ENCODE assay signal across 27 mouse cellular contexts in genomic region chr6:30416126-30416525, GRCm38 (mm10). TPM values are rescaled to one million over a fixed set of nuclear protein-coding genes. Genes with fewer than 3 reads are reported as not detected.
A peak's percentile ranks its signal among the peaks of the same experiment; 100 is the strongest.
DNase-seq lines count a peak whose midpoint lies in the region; ATAC-seq and TF ChIP-seq lines count a peak whose summit lies in the region.
"Had no signal": no experiment of that assay in that cellular context is flagged by ENCODE, and none has a peak within 500 bp of the region (broad histone marks: within the 10 kb centered on the region; RNA-seq: fewer than 3 reads in every experiment).

No protein-coding gene starts in this region.

- TF ChIP-seq CTCF in kidney, postnatal 0 days (IDR thresholded peaks at IDR 0.05; ENCODE audit: low read depth): 0 out of 2 replicates have a peak, but pooled peaks have one; percentile 10
- peak; percentile 32 for TF ChIP-seq CTCF in stomach, postnatal 0 days (IDR thresholded peaks at IDR 0.05; ENCODE audit: low read depth)

- ATAC-seq in kidney, postnatal 0 days (replicated peaks; ENCODE audit: low FRiP score, low read depth): no peak
- ATAC-seq in midbrain, embryonic 11.5 days (ENCODE audit: low FRiP score): no peak
- no peak for ATAC-seq in stomach, postnatal 0 days (ENCODE audit: low FRiP score, low TSS enrichment)
- ATAC-seq: forebrain, embryonic 15.5 days; hindbrain, embryonic 16.5 days had no signal

- no peak for DNase-seq in kidney, postnatal 0 days (ENCODE audit: low spot score)
- DNase-seq in kidney, adult 18-20 months: no peak
- peak; percentile 73 for DNase-seq in midbrain, embryonic 11.5 days (ENCODE audit: low spot score, missing footprints)
- DNase-seq in midbrain, embryonic 10.5 days (ENCODE audit: low spot score): no peak
- no peak for DNase-seq in ES-E14 (ENCODE audit: low read depth, low spot score)
- DNase-seq in stomach, postnatal 0 days (ENCODE audit: low spot score): no peak
- DNase-seq in urinary bladder, postnatal 4 days (ENCODE audit: low spot score in 2 of 2): no peak
- DNase-seq: adrenal gland, postnatal 14 days; cerebellum, adult 11 months; cerebellum, adult 9-10 months; cerebellum, postnatal 36 days; gastrocnemius, postnatal 36 days; heart, adult 2 months; kidney, adult 2 months; kidney, postnatal 4 days; layer of hippocampus, adult 9-11 months; liver; lung, adult 18-20 months; lung, postnatal 10 days; retina, postnatal 1 day; right cerebral cortex, postnatal 25 days; thymus, postnatal 25 days had no signal

- in situ Hi-C loops in ES-E14 (cut with MboI; ENCODE audit: low sequenced_read_pairs in 2 of 2, unreplicated experiment in 2 of 2): loop anchor here in 1 of 2 experiments (25.0 kb wide), 1 partner anchor 571 kb away; no protein-coding TSS in a partner anchor

- H3K36me3 ChIP-seq in kidney, postnatal 0 days (ENCODE audit: insufficient read depth, low read length): no peaks in the 10 kb centered on the region
- H3K36me3 ChIP-seq in midbrain, embryonic 11.5 days (ENCODE audit: control insufficient read depth, insufficient read depth, low read length): no peaks in the 10 kb centered on the region; the same call in 1 of the 2 replicates
- peaks cover 56% of the 10 kb centered on the region for H3K36me3 ChIP-seq in midbrain, embryonic 10.5 days
- no peaks in the 10 kb centered on the region; the same call in 1 of the 2 replicates for H3K36me3 ChIP-seq in ES-E14 (ENCODE audit: control insufficient read depth, insufficient read depth, low read length, poor library complexity, severe bottlenecking)
- H3K36me3 ChIP-seq in stomach, postnatal 0 days (ENCODE audit: control insufficient read depth, insufficient read depth, low read length): no peaks in the 10 kb centered on the region
- H3K36me3 ChIP-seq: stomach, embryonic 15.5 days had no signal

- H3K27me3 ChIP-seq in kidney, postnatal 0 days (ENCODE audit: insufficient read depth, low read length): no peaks in the 10 kb centered on the region
- H3K27me3 ChIP-seq in midbrain, embryonic 11.5 days (ENCODE audit: control insufficient read depth, insufficient read depth, low read length): no peaks in the 10 kb centered on the region
- no peaks in the 10 kb centered on the region for H3K27me3 ChIP-seq in midbrain, embryonic 10.5 days (ENCODE audit: low read depth, poor library complexity, severe bottlenecking)
- no peaks in the 10 kb centered on the region for H3K27me3 ChIP-seq in stomach, postnatal 0 days (ENCODE audit: control insufficient read depth, insufficient read depth, low read length)
- H3K27me3 ChIP-seq: embryonic facial prominence, embryonic 12.5 days; forebrain, embryonic 15.5 days; midbrain, embryonic 12.5 days; stomach, embryonic 15.5 days had no signal

- WGBS in kidney, postnatal 0 days: 79% methylated on average over 2 of the region's 2 CpGs
- WGBS in midbrain, embryonic 11.5 days: 90% methylated on average over 2 of the region's 2 CpGs
- WGBS in midbrain, embryonic 10.5 days: 96% methylated on average over 2 of the region's 2 CpGs
- 86% methylated on average over 2 of the region's 2 CpGs for WGBS in stomach, postnatal 0 days

- no peak for TF ChIP-seq EP300 in stomach, postnatal 0 days (optimal IDR thresholded peaks at IDR 0.05)

- H3K9ac ChIP-seq in kidney, postnatal 0 days (ENCODE audit: low read depth, low read length): no peak overlapping the region
- H3K9ac ChIP-seq in midbrain, embryonic 11.5 days (ENCODE audit: low read length): no peak overlapping the region
- H3K9ac ChIP-seq in ES-E14 (ENCODE audit: insufficient read depth, low read depth, low read length, poor library complexity, severe bottlenecking): no peak overlapping the region
- H3K9ac ChIP-seq in stomach, postnatal 0 days (ENCODE audit: low read length): no peak overlapping the region
- H3K9ac ChIP-seq: embryonic facial prominence, embryonic 12.5 days; forebrain, embryonic 15.5 days; midbrain, embryonic 12.5 days; stomach, embryonic 15.5 days had no signal

- H3K27ac ChIP-seq in kidney, postnatal 0 days: no peak overlapping the region
- no peak overlapping the region for H3K27ac ChIP-seq in midbrain, embryonic 11.5 days (ENCODE audit: low read depth, low read length)
- no peak overlapping the region for H3K27ac ChIP-seq in midbrain, embryonic 10.5 days (replicated peaks)
- H3K27ac ChIP-seq in ES-E14 (ENCODE audit: insufficient read depth, low read depth, low read length, poor library complexity, severe bottlenecking): no peak overlapping the region
- no peak overlapping the region for H3K27ac ChIP-seq in stomach, postnatal 0 days (replicated peaks)
- H3K27ac ChIP-seq: embryonic facial prominence, embryonic 12.5 days; forebrain, embryonic 15.5 days; heart, adult 2 months; midbrain, embryonic 12.5 days; stomach, embryonic 15.5 days had no signal

- no peak overlapping the region for H3K4me3 ChIP-seq in kidney, postnatal 0 days (replicated peaks; ENCODE audit: low read depth, low read length)
- no peak overlapping the region for H3K4me3 ChIP-seq in midbrain, embryonic 11.5 days (ENCODE audit: low read depth, low read length)
- H3K4me3 ChIP-seq in midbrain, embryonic 10.5 days: no peak overlapping the region
- peak overlapping the region; percentile 1 to 41; a peak in 2 of 4 replicates for H3K4me3 ChIP-seq in ES-E14 (ENCODE audit: insufficient read depth in 1 of 2, low read depth in 1 of 2, low read length in 2 of 2, poor library complexity in 1 of 2, severe bottlenecking in 1 of 2)
- H3K4me3 ChIP-seq in stomach, postnatal 0 days (ENCODE audit: low read depth, low read length): no peak overlapping the region
- H3K4me3 ChIP-seq: embryonic facial prominence, embryonic 12.5 days; forebrain, embryonic 15.5 days; heart, adult 2 months; midbrain, embryonic 12.5 days; stomach, embryonic 15.5 days had no signal

- no peaks in the 10 kb centered on the region for H3K9me3 ChIP-seq in kidney, postnatal 0 days (replicated peaks; ENCODE audit: low read length)
- no peaks in the 10 kb centered on the region for H3K9me3 ChIP-seq in midbrain, embryonic 11.5 days (ENCODE audit: control insufficient read depth, low read length)
- H3K9me3 ChIP-seq in midbrain, embryonic 10.5 days (replicated peaks): no peaks in the 10 kb centered on the region
- no peaks in the 10 kb centered on the region for H3K9me3 ChIP-seq in ES-E14 (ENCODE audit: control insufficient read depth, insufficient read depth, low read depth, low read length)
- no peaks in the 10 kb centered on the region for H3K9me3 ChIP-seq in stomach, postnatal 0 days (ENCODE audit: control insufficient read depth, low read length)
- H3K9me3 ChIP-seq: embryonic facial prominence, embryonic 12.5 days; forebrain, embryonic 15.5 days; midbrain, embryonic 12.5 days; stomach, embryonic 15.5 days had no signal

- no peaks in the 10 kb centered on the region for H3K4me1 ChIP-seq in kidney, postnatal 0 days (replicated peaks; ENCODE audit: insufficient read depth, low read length)
- H3K4me1 ChIP-seq in midbrain, embryonic 11.5 days (ENCODE audit: control insufficient read depth, insufficient read depth, low read length): no peaks in the 10 kb centered on the region
- peaks cover 7% of the 10 kb centered on the region for H3K4me1 ChIP-seq in midbrain, embryonic 10.5 days
- no peaks in the 10 kb centered on the region for H3K4me1 ChIP-seq in ES-E14 (ENCODE audit: control insufficient read depth in 2 of 2, insufficient read depth in 2 of 2, low read length in 2 of 2, poor library complexity in 1 of 2)
- H3K4me1 ChIP-seq in stomach, postnatal 0 days (replicated peaks; ENCODE audit: control insufficient read depth, insufficient read depth): no peaks in the 10 kb centered on the region
- H3K4me1 ChIP-seq: embryonic facial prominence, embryonic 12.5 days; forebrain, embryonic 15.5 days; midbrain, embryonic 12.5 days; stomach, embryonic 15.5 days had no signal

- no peak overlapping the region for H3K4me2 ChIP-seq in kidney, postnatal 0 days (ENCODE audit: low read length)
- H3K4me2 ChIP-seq in midbrain, embryonic 11.5 days: no peak overlapping the region
- H3K4me2 ChIP-seq in stomach, postnatal 0 days (replicated peaks; ENCODE audit: low read depth): no peak overlapping the region
- H3K4me2 ChIP-seq: embryonic facial prominence, embryonic 12.5 days; forebrain, embryonic 15.5 days; midbrain, embryonic 12.5 days; stomach, embryonic 15.5 days had no signal

TF ChIP-seq in ES-E14, 5 proteins besides CTCF, POLR2A, EP300 and RAD21:
- TF ChIP-seq MAFK (IDR thresholded peaks at IDR 0.05; ENCODE audit: insufficient read depth, low read depth, low read length) (no peak), ZC3H11A (IDR thresholded peaks at IDR 0.05; ENCODE audit: borderline replicate concordance, low read depth, low read length) (no peak), ZNF384 (IDR thresholded peaks at IDR 0.05; ENCODE audit: low read depth, low read length) (no peak), HCFC1 (IDR thresholded peaks at IDR 0.05; ENCODE audit: borderline replicate concordance, insufficient read depth, low read length) (no peak), CHD2 (IDR thresholded peaks at IDR 0.05; ENCODE audit: low read depth, low read length) (no peak)
TF ChIP-seq in ES-E14: peak in this region for 0.

RNA-seq across cellular contexts. Expression of gene Klhdc10, which starts 14.5 kb away (rescaled TPM):
- polyA plus RNA-seq in kidney, postnatal 0 days (2015; fragmentation: Nextera tagmentation; extraction: Ambion mirVana): 18.0 and 18.2 TPM in 2 replicates
- polyA plus RNA-seq in midbrain, embryonic 11.5 days (2014; fragmentation: Nextera tagmentation; extraction: Ambion mirVana): 28.3 and 28.8 TPM in 2 replicates
- 27.7 and 28.0 TPM in 2 replicates for polyA plus RNA-seq in midbrain, embryonic 10.5 days (2016; fragmentation: Nextera tagmentation; extraction: Ambion mirVana)
- 44.2 and 48.9 TPM in 2 replicates for total RNA-seq in ES-E14 (2012; rRNA removed)
- 6.0 and 6.3 TPM in 2 replicates for polyA plus RNA-seq in stomach, postnatal 0 days (2015; fragmentation: Nextera tagmentation; extraction: Ambion mirVana)

RNA-seq across cellular contexts. Expression of gene Zc3hc1, which starts 25.3 kb away (rescaled TPM):
- 42.9 and 45.6 TPM in 2 replicates for polyA plus RNA-seq in kidney, postnatal 0 days (2015; fragmentation: Nextera tagmentation; extraction: Ambion mirVana)
- polyA plus RNA-seq in midbrain, embryonic 11.5 days (2014; fragmentation: Nextera tagmentation; extraction: Ambion mirVana): 75.4 and 76.8 TPM in 2 replicates
- 76.3 and 83.7 TPM in 2 replicates for polyA plus RNA-seq in midbrain, embryonic 10.5 days (2016; fragmentation: Nextera tagmentation; extraction: Ambion mirVana)
- 50.5 and 64.4 TPM in 2 replicates for total RNA-seq in ES-E14 (2012; rRNA removed)
- polyA plus RNA-seq in stomach, postnatal 0 days (2015; fragmentation: Nextera tagmentation; extraction: Ambion mirVana): 16.4 TPM in 2 replicates

Comparison
In these comparisons a context has a peak if more than half of its experiments do, and no peak if none do; other contexts are left out.
1. H3K4me3 ChIP-seq: peak in ES-E14 (2 of 2); none in kidney, postnatal 0 days (single experiment), midbrain, embryonic 11.5 days (single experiment), midbrain, embryonic 10.5 days (single experiment) and stomach, postnatal 0 days (single experiment).